Mouse (Mus musculus) kidney, adult 2 months (tissue): ENCODE results near the gene Trnp1. TPM values are rescaled to one million over a fixed set of nuclear protein-coding genes. Genes with fewer than 3 reads are reported as not detected.

Experiments
- DNase-seq: peaks from one replicate; pipeline ENCODE4 v3.0.0; 2021
- H3K27ac ChIP-seq: fragments of 200-500 bp; 2 replicates; pipeline ENCODE4 v1.5.1; 2012; ENCODE audit warnings: low read depth, low read length, control low read depth, inconsistent platforms; ENCODE audit not compliant: insufficient read depth
- H3K27me3 ChIP-seq: fragments of 200-500 bp; replicated peaks from 2 replicates; pipeline ENCODE4 v1.6.1; 2012; ENCODE audit warnings: mild to moderate bottlenecking, moderate library complexity, low read length, inconsistent platforms; ENCODE audit not compliant: control insufficient read depth, insufficient read depth
- H3K36me3 ChIP-seq: fragments of 200-500 bp; 2 replicates; pipeline ENCODE4 v1.6.1; 2012; ENCODE audit warnings: mild to moderate bottlenecking, moderate library complexity, low read length, inconsistent platforms; ENCODE audit not compliant: control insufficient read depth, insufficient read depth
- H3K4me1 ChIP-seq: fragments of 200-500 bp; 2 replicates; pipeline ENCODE4 v1.6.1; 2011; ENCODE audit warnings: low read length; ENCODE audit not compliant: control insufficient read depth, insufficient read depth
- H3K4me3 ChIP-seq: fragments of 200-500 bp; 2 replicates; pipeline ENCODE4 v1.5.1; 2011; ENCODE audit warnings: mild to moderate bottlenecking, low read depth, low read length, control low read depth; ENCODE audit not compliant: insufficient read depth
- CTCF ChIP-seq: fragments of 200-500 bp; conservative IDR thresholded peaks from 2 replicates; pipeline ENCODE4 v1.5.1; 2011; ENCODE audit warnings: low read depth, mild to moderate bottlenecking, control low read depth, low read length, moderate library complexity, mixed read lengths; ENCODE audit not compliant: insufficient read depth, insufficient read length
- POLR2A ChIP-seq: fragments of 200-500 bp; IDR thresholded peaks from one replicate; pipeline ENCODE4 v1.6.1; 2011; ENCODE audit warnings: low read depth, low read length, control low read depth
- WGBS: fragments of 180-500 bp; shearing (Covaris S2); methylation state at CpG from one replicate; pipeline ENCODE4 v1.1.7; 2018; 5-methylcytosine and 5-hydroxymethylcytosine counted together
- polyA plus RNA-seq: library from polyadenylated mRNA; depleted of rRNA; stranded (reverse); fragments of >200 nt; gene quantifications from 2 replicates; pipeline ENCODE4 v1.2.3, GENCODE M21; 2012; rRNA removed

Trnp1 gene
- polyA plus RNA-seq, 1 experiment, result 0.97 TPM

DNA sequence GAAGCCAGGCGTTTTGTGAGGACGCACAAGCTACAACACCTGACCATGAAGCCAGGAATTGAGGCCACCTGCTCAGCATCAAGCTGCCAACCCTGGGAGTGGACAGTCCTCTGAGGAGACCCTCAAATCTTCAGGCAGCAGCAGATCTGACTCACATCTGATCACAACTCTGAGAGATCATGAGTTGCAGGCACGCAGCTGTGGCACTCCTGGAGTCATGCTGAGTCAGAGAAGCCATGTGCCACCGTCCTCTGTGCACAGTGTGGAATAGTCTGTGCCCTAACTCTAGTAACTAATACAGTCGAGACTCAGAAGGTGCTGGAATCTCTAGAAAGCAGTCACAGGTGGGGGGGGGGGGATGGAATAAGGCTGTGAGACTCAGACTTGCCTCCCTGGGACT, 51.0 kb downstream of the Trnp1 start:
- Histone ChIP-seq H3K36me3 (no peaks in the 10 kb centered on the region), H3K27me3 (no peaks in the 10 kb centered on the region), H3K4me3 (no peak overlapping the region), H3K27ac (no peak overlapping the region), H3K4me1 (no peaks in the 10 kb centered on the region)
- TF ChIP-seq CTCF (no peak), POLR2A (no peak)
- DNase-seq, result no peak
- WGBS, result 69% methylated on average over 5 of the region's 5 CpGs

- no peaks in the 10 kb centered on the region for H3K4me1 ChIP-seq
- no peak overlapping the region for H3K4me3 ChIP-seq
- DNase-seq, result no peak
- H3K27me3 ChIP-seq, result no peaks in the 10 kb centered on the region
- WGBS, result 86% methylated on average over 5 of the region's 5 CpGs
- no peaks in the 10 kb centered on the region for H3K36me3 ChIP-seq
- H3K27ac ChIP-seq, result no peak overlapping the region
- TF ChIP-seq CTCF (no peak), POLR2A (no peak)
Observed at GRCm38 (mm10) chr4:133445727-133446126, 52.6 kb downstream of the Trnp1 start.

- H3K27ac ChIP-seq, result no peak overlapping the region
- WGBS, result 67% methylated on average over 5 of the region's 5 CpGs
Observed at GRCm38 (mm10) chr4:133443085-133443484, 55.3 kb downstream of the Trnp1 start.

DNA sequence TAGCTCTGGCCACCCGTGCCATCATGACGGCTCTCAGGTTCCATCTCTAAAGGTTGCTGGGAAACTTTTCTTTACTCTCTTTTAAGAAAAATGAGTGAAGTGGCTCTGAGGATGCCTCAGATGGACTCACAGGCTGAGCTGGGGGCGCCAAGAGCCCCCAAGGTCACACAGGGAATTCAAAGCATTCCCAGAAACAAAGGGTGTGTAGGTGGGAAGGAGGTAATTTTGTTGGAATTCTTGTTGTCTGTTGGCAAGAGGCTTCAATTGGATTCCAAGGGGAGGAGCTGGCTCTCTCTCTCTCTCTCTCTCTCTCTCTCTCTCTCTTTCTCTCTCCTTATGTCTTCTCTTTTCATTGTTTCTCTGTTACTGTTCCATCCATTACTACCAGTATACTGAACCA, 56.2 kb downstream of the Trnp1 start:
- H3K36me3 ChIP-seq, result no peaks in the 10 kb centered on the region
- no peak for DNase-seq
- H3K27me3 ChIP-seq, result no peaks in the 10 kb centered on the region
- no peaks in the 10 kb centered on the region for H3K4me1 ChIP-seq
- no peak for TF ChIP-seq CTCF
- TF ChIP-seq POLR2A, result no peak
- H3K4me3 ChIP-seq, result no peak overlapping the region
- WGBS, result 77% methylated on average over 3 of the region's 3 CpGs
- no peak overlapping the region for H3K27ac ChIP-seq

More at GRCm38 (mm10) chr4:133443085-133443484, 55.3 kb downstream of the Trnp1 start:
- no peaks in the 10 kb centered on the region for H3K27me3 ChIP-seq
- no peaks in the 10 kb centered on the region for H3K36me3 ChIP-seq
- TF ChIP-seq POLR2A, result no peak
- no peak for TF ChIP-seq CTCF
- no peak for DNase-seq
- no peak overlapping the region for H3K4me3 ChIP-seq
- H3K4me1 ChIP-seq, result no peaks in the 10 kb centered on the region

Other genes starting within 250 kb of the Trnp1 start
- gene Sytl1, start 235.4 kb downstream of the Trnp1 start, polyA plus RNA-seq, result 5.9 TPM in 2 replicates
- 70.6 and 80.4 TPM in 2 replicates for gene Tmem222, start 220.8 kb downstream of the Trnp1 start, polyA plus RNA-seq
- 64.1 and 64.4 TPM in 2 replicates for gene Wdtc1, start 145.1 kb downstream of the Trnp1 start, polyA plus RNA-seq
- gene Slc9a1, start 128.8 kb downstream of the Trnp1 start, polyA plus RNA-seq, result 30.1 and 32.3 TPM in 2 replicates
- 2.9 and 3.1 TPM in 2 replicates for gene Tent5b, start 18.4 kb downstream of the Trnp1 start, polyA plus RNA-seq
- gene Kdf1, start 20.4 kb upstream of the Trnp1 start, polyA plus RNA-seq, result 39.7 and 42.3 TPM in 2 replicates
- gene Nudc, start 47.4 kb upstream of the Trnp1 start, polyA plus RNA-seq, result 42.7 and 61.4 TPM in 2 replicates
- gene Nr0b2, start 54.8 kb upstream of the Trnp1 start, polyA plus RNA-seq, result 6.0 and 6.8 TPM in 2 replicates
- gene Gpatch3, start 76.2 kb upstream of the Trnp1 start, polyA plus RNA-seq, result 3.8 and 4.6 TPM in 2 replicates
- 26.7 and 31.4 TPM in 2 replicates for gene Gpn2, start 85.8 kb upstream of the Trnp1 start, polyA plus RNA-seq
- gene Sfn, start 103.6 kb upstream of the Trnp1 start, polyA plus RNA-seq, result 7.2 and 7.6 TPM in 2 replicates
- gene Zdhhc18, start 151.6 kb upstream of the Trnp1 start, polyA plus RNA-seq, result 28.7 and 31.6 TPM in 2 replicates
- 15.8 and 16.2 TPM in 2 replicates for gene Pigv, start 174.1 kb upstream of the Trnp1 start, polyA plus RNA-seq